In genomic region chr1:190171341-190171740, GRCm38 (mm10) we compare ENCODE assay signal across 10 mouse cellular contexts. TPM values are rescaled to one million over a fixed set of nuclear protein-coding genes. Genes with fewer than 3 reads are reported as not detected.
DNase-seq lines count a peak whose midpoint lies in the region; ATAC-seq and TF ChIP-seq lines count a peak whose summit lies in the region.
"Had no signal": no experiment of that assay in that cellular context is flagged by ENCODE, and none has a peak within 500 bp of the region (broad histone marks: within the 10 kb centered on the region; RNA-seq: fewer than 3 reads in every experiment).

No protein-coding gene starts in this region.

- DNase-seq in kidney, postnatal 0 days (ENCODE audit: low spot score) = no peak
- DNase-seq in kidney, adult 8-10 months = no peak
- no peak for DNase-seq in adrenal gland, postnatal 10 days
- DNase-seq in frontal cortex, postnatal 36 days (ENCODE audit: low spot score in 2 of 2) = no peak

- H3K4me1 ChIP-seq in kidney, postnatal 0 days (replicated peaks; ENCODE audit: insufficient read depth, low read length) = peaks cover 28% of the 10 kb centered on the region; the same call in 1 of the 2 replicates
- peaks cover 45% of the 10 kb centered on the region for H3K4me1 ChIP-seq in forebrain, embryonic 16.5 days (replicated peaks; ENCODE audit: control insufficient read depth, insufficient read depth, low read length)
- H3K4me1 ChIP-seq in limb, embryonic 13.5 days = peaks cover 52% of the 10 kb centered on the region
- peaks cover 64% of the 10 kb centered on the region for H3K4me1 ChIP-seq in neural tube, embryonic 15.5 days

- ATAC-seq in kidney, postnatal 0 days (replicated peaks; ENCODE audit: low FRiP score, low read depth) = no peak
- no peak for ATAC-seq in forebrain, embryonic 16.5 days
- no peak for ATAC-seq in limb, embryonic 13.5 days (ENCODE audit: low FRiP score, low read depth)
- no peak for ATAC-seq in neural tube, embryonic 15.5 days (ENCODE audit: low FRiP score)
- no peak for ATAC-seq in activated CD4-positive, CD25-positive, alpha-beta regulatory T cell, adult 4 months

- TF ChIP-seq CTCF in kidney, postnatal 0 days (IDR thresholded peaks at IDR 0.05; ENCODE audit: low read depth) = no peak

- H3K27ac ChIP-seq in kidney, postnatal 0 days = no peak overlapping the region
- H3K27ac ChIP-seq in forebrain, embryonic 16.5 days (ENCODE audit: low read length) = no peak overlapping the region
- H3K27ac ChIP-seq in limb, embryonic 13.5 days = no peak overlapping the region
- H3K27ac ChIP-seq in neural tube, embryonic 15.5 days (replicated peaks) = peak overlapping the region; percentile 91; the same call in 1 of the 2 replicates
- H3K27ac ChIP-seq: left cerebral cortex, adult 2 months had no signal

- peaks cover 52% of the 10 kb centered on the region for H3K27me3 ChIP-seq in kidney, postnatal 0 days (ENCODE audit: insufficient read depth, low read length)
- peaks cover 16% of the 10 kb centered on the region for H3K27me3 ChIP-seq in forebrain, embryonic 16.5 days (replicated peaks; ENCODE audit: control insufficient read depth, insufficient read depth, low read length)
- H3K27me3 ChIP-seq in limb, embryonic 13.5 days = peaks cover 91% of the 10 kb centered on the region
- H3K27me3 ChIP-seq in neural tube, embryonic 15.5 days (replicated peaks) = peaks cover 33% of the 10 kb centered on the region

- peak overlapping the region; percentile 95; the same call in 1 of the 2 replicates for H3K4me2 ChIP-seq in kidney, postnatal 0 days (ENCODE audit: low read length)
- H3K4me2 ChIP-seq in forebrain, embryonic 16.5 days (ENCODE audit: low read length) = peak overlapping the region; percentile 81
- peak overlapping the region; percentile 89 for H3K4me2 ChIP-seq in limb, embryonic 13.5 days (replicated peaks)
- peak overlapping the region; percentile 96 for H3K4me2 ChIP-seq in neural tube, embryonic 15.5 days

- no peaks in the 10 kb centered on the region for H3K9me3 ChIP-seq in kidney, postnatal 0 days (replicated peaks; ENCODE audit: low read length)
- no peaks in the 10 kb centered on the region for H3K9me3 ChIP-seq in forebrain, embryonic 16.5 days (ENCODE audit: control insufficient read depth, low read length)
- no peaks in the 10 kb centered on the region for H3K9me3 ChIP-seq in limb, embryonic 13.5 days
- no peaks in the 10 kb centered on the region for H3K9me3 ChIP-seq in neural tube, embryonic 15.5 days (replicated peaks)

- H3K4me3 ChIP-seq in kidney, postnatal 0 days (replicated peaks; ENCODE audit: low read depth, low read length) = peak overlapping the region; percentile 64; the same call in 1 of the 2 replicates
- peak overlapping the region; percentile 70 for H3K4me3 ChIP-seq in forebrain, embryonic 16.5 days (replicated peaks; ENCODE audit: low read length)
- peak overlapping the region; percentile 61 for H3K4me3 ChIP-seq in limb, embryonic 13.5 days
- H3K4me3 ChIP-seq in neural tube, embryonic 15.5 days (replicated peaks) = peak overlapping the region; percentile 69

- no peak overlapping the region for H3K9ac ChIP-seq in kidney, postnatal 0 days (ENCODE audit: low read depth, low read length)
- H3K9ac ChIP-seq in forebrain, embryonic 16.5 days (replicated peaks; ENCODE audit: low read depth, low read length) = no peak overlapping the region
- no peak overlapping the region for H3K9ac ChIP-seq in limb, embryonic 13.5 days
- peak overlapping the region; percentile 60 for H3K9ac ChIP-seq in neural tube, embryonic 15.5 days (replicated peaks)

- H3K36me3 ChIP-seq in kidney, postnatal 0 days (ENCODE audit: insufficient read depth, low read length) = no peaks in the 10 kb centered on the region
- no peaks in the 10 kb centered on the region for H3K36me3 ChIP-seq in forebrain, embryonic 16.5 days (ENCODE audit: control insufficient read depth, insufficient read depth)
- H3K36me3 ChIP-seq in limb, embryonic 13.5 days = no peaks in the 10 kb centered on the region
- H3K36me3 ChIP-seq in neural tube, embryonic 15.5 days = no peaks in the 10 kb centered on the region

- WGBS in kidney, postnatal 0 days = 4% methylated on average over 10 of the region's 10 CpGs
- WGBS in forebrain, embryonic 16.5 days = 6% methylated on average over 10 of the region's 10 CpGs
- 4% methylated on average over 10 of the region's 10 CpGs for WGBS in limb, embryonic 13.5 days
- WGBS in neural tube, embryonic 15.5 days = 5% methylated on average over 10 of the region's 10 CpGs

RNA-seq across cellular contexts. Expression of gene Prox1, which starts 0.8 kb away (rescaled TPM):
- 1.3 and 1.5 TPM in 2 replicates for polyA plus RNA-seq in kidney, postnatal 0 days (2015; fragmentation: Nextera tagmentation; extraction: Ambion mirVana)
- polyA plus RNA-seq in forebrain, embryonic 16.5 days (2015; fragmentation: Nextera tagmentation; extraction: Ambion mirVana) = 8.1 and 9.4 TPM in 2 replicates
- polyA plus RNA-seq in limb, embryonic 13.5 days (2015; fragmentation: Nextera tagmentation; extraction: Ambion mirVana) = 3.2 and 3.7 TPM in 2 replicates
- polyA plus RNA-seq in neural tube, embryonic 15.5 days (2015; fragmentation: Nextera tagmentation; extraction: Ambion mirVana) = 9.1 and 9.7 TPM in 2 replicates
- under 1 TPM in 1 of 2 experiments, not detected in 1; 0.05 TPM for polyA plus RNA-seq in activated CD4-positive, CD25-positive, alpha-beta regulatory T cell, adult 4 months (2017; shearing (Covaris generic))
- total RNA-seq in adrenal gland, postnatal 10 days (2021) = 10 to 100 TPM; 25.6 to 31.7 TPM
- total RNA-seq: neutrophil, adult 5-6 weeks had no signal
